Mouse (Mus musculus): ENCODE data around the gene Lrrc4. TPM values are rescaled to one million over a fixed set of nuclear protein-coding genes. Genes with fewer than 3 reads are reported as not detected.
A peak's percentile ranks its signal among the peaks of the same experiment; 100 is the strongest.

Lrrc4 gene
- 10 to 100 TPM; 96.2 to 98.8 TPM for total RNA-seq (2021)
- long read RNA-seq, experiment 1, transcript Lrrc4-201 (1 exons, 3,615 nt), result major isoform, 22 of 60 reads
- long read RNA-seq, experiment 1, partial matches to known transcripts, result 1 of 60 reads
- long read RNA-seq, experiment 1, other reads (novel, unspliced or antisense), result 37 of 60 reads
- long read RNA-seq, experiment 2, transcript Lrrc4-201 (1 exons, 3,615 nt), result major isoform, 38 of 75 reads
- long read RNA-seq, experiment 2, partial matches to known transcripts, result 0 of 75 reads
- long read RNA-seq, experiment 2, other reads (novel, unspliced or antisense), result 37 of 75 reads

GRCm38 (mm10) chr6:28831011-28831853, at the start of gene Lrrc4:
Gene Lrrc4 (minus strand): TSS chr6:28831747.
- TF ChIP-seq CTCF (conservative IDR thresholded peaks at IDR 0.05), result no peak
- Histone ChIP-seq H3K27ac (peak within 1 kb of the TSS; percentile 100), H3K4me3 (peak within 1 kb of the TSS; percentile 73)
- no peak for DNase-seq (ENCODE audit: low spot score in 2 of 2)

- H3K27ac ChIP-seq, result no peak overlapping the region; the same call in 1 of the 2 replicates
- H3K4me3 ChIP-seq, result no peak overlapping the region
- TF ChIP-seq CTCF (conservative IDR thresholded peaks at IDR 0.05), result no peak
- no peak for DNase-seq (ENCODE audit: low spot score in 2 of 2)
Measured at GRCm38 (mm10) chr6:28880909-28881308, 49.4 kb upstream of the Lrrc4 start.

GRCm38 (mm10) chr6:28879315-28879714, 47.8 kb upstream of the Lrrc4 start:
- no peak overlapping the region for H3K27ac ChIP-seq
- no peak for DNase-seq (ENCODE audit: low spot score in 2 of 2)
- TF ChIP-seq CTCF (conservative IDR thresholded peaks at IDR 0.05), result no peak
- no peak overlapping the region for H3K4me3 ChIP-seq

GRCm38 (mm10) chr6:28877945-28878666, 46.6 kb upstream of the Lrrc4 start:
- H3K4me3 ChIP-seq, result no peak overlapping the region
- peak overlapping the region; percentile 67; the same call in 1 of the 2 replicates for H3K27ac ChIP-seq
- TF ChIP-seq CTCF (conservative IDR thresholded peaks at IDR 0.05), result no peak
- peak in 1 of 2 experiments; percentile 45 for DNase-seq (ENCODE audit: low spot score in 2 of 2)

GRCm38 (mm10) chr6:28876492-28876891, 44.9 kb upstream of the Lrrc4 start:
- H3K27ac ChIP-seq, result no peak overlapping the region
- DNase-seq (ENCODE audit: low spot score in 2 of 2), result no peak
- no peak overlapping the region for H3K4me3 ChIP-seq
- TF ChIP-seq CTCF (conservative IDR thresholded peaks at IDR 0.05), result no peak

GRCm38 (mm10) chr6:28875333-28875732, 43.8 kb upstream of the Lrrc4 start:
- no peak overlapping the region for H3K4me3 ChIP-seq
- no peak for DNase-seq (ENCODE audit: low spot score in 2 of 2)
- H3K27ac ChIP-seq, result peak overlapping the region; percentile 5; the same call in 1 of the 2 replicates
- TF ChIP-seq CTCF (conservative IDR thresholded peaks at IDR 0.05), result no peak

- DNase-seq (ENCODE audit: low spot score in 2 of 2), result no peak
- Histone ChIP-seq H3K27ac (no peak overlapping the region), H3K4me3 (no peak overlapping the region)
- TF ChIP-seq CTCF (conservative IDR thresholded peaks at IDR 0.05), result no peak
Measured at GRCm38 (mm10) chr6:28874759-28875158, 43.2 kb upstream of the Lrrc4 start.

GRCm38 (mm10) chr6:28874053-28874452, 42.5 kb upstream of the Lrrc4 start:
- Histone ChIP-seq H3K27ac (peak overlapping the region; percentile 81; the same call in 1 of the 2 replicates), H3K4me3 (no peak overlapping the region)
- no peak for TF ChIP-seq CTCF (conservative IDR thresholded peaks at IDR 0.05)
- no peak for DNase-seq (ENCODE audit: low spot score in 2 of 2)

GRCm38 (mm10) chr6:28872421-28872795, 40.9 kb upstream of the Lrrc4 start:
- DNase-seq (ENCODE audit: low spot score in 2 of 2), result peak in 1 of 2 experiments; percentile 39

GRCm38 (mm10) chr6:28871725-28872420, 40.3 kb upstream of the Lrrc4 start:
- H3K27ac ChIP-seq, result peak overlapping the region; percentile 81
- DNase-seq (ENCODE audit: low spot score in 2 of 2), result peak in 1 of 2 experiments; percentile 51

More at GRCm38 (mm10) chr6:28872421-28872795, 40.9 kb upstream of the Lrrc4 start:
- TF ChIP-seq CTCF (conservative IDR thresholded peaks at IDR 0.05), result no peak
- Histone ChIP-seq H3K4me3 (no peak overlapping the region), H3K27ac (peak overlapping the region; percentile 81)

GRCm38 (mm10) chr6:28867516-28868251, 36.1 kb upstream of the Lrrc4 start:
- Histone ChIP-seq H3K4me3 (no peak overlapping the region), H3K27ac (peak overlapping the region; percentile 28; the same call in 1 of the 2 replicates)
- no peak for TF ChIP-seq CTCF (conservative IDR thresholded peaks at IDR 0.05)
- DNase-seq (ENCODE audit: low spot score in 2 of 2), result no peak

More at GRCm38 (mm10) chr6:28871725-28872420, 40.3 kb upstream of the Lrrc4 start:
- TF ChIP-seq CTCF (conservative IDR thresholded peaks at IDR 0.05), result no peak
- H3K4me3 ChIP-seq, result no peak overlapping the region

Measured in layer of hippocampus, adult 2 months (tissue).